Mouse (Mus musculus) heart, adult 11 months (tissue): ENCODE results near the gene Hsd17b11.

Source experiments
- DNase-seq: peaks from one replicate; pipeline ENCODE4 v3.0.0; 2022

Gene Hsd17b11

DNA sequence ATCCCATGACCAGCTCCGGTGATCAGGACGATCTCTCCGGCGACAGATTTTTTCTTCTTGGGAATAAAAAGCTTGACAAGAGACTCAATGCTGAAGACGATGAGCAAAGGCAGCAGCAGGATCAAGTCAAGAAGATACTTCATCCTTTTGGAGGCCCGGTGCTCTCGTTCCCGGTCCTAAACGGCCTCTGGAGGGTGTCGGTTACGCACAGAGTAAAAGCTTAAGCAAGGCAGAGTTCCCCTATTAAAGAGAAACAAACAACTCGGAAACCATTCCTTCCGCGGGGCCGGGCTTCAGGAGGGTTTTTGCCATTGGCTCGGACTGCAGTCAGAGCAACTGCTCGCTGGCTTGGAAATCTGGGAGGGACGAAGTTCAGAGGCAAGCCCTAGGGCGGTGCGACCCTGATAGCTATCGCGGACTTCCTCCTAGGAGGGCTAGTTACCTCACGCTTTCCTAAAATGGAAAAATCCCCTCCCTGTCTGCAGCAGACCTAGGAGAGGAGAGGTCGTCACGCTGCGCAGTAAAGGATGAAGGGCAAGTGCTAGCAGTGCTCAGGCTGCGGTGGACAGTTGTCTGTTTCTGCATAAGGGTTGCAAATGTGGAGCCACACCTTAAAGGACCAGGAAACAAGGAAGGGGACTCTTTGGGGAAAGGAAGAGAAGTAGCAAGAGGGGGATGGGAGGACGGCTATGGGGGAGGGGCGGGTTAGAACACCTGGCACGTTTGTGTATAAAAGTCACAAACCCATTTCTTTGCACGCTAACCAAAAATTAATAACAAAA, at the start of gene Hsd17b11:
TSS of gene Hsd17b11 (minus strand) at position 323 of the 782 bp plus-strand sequence.
- peak; percentile 100 for DNase-seq

DNA sequence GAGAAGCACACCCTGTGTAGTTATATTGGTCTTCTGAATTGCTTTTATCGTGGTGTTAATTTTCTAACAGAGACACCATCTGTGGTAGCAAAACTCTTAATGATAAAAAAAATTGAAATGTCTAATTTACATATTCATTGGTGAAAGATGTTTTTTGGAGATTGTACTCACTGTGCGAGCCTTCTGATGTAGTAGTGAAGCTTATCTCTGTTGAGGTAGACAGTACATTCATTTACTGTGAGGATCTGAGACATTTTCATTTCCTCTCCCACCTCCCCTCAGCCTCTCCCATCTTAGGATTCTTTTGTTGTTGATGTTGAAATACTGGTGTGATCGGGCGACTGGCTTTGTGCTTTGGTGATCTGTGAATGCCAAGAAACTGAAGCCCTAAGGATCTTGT, 49.3 kb upstream of the Hsd17b11 start:
- DNase-seq: no peak

DNA sequence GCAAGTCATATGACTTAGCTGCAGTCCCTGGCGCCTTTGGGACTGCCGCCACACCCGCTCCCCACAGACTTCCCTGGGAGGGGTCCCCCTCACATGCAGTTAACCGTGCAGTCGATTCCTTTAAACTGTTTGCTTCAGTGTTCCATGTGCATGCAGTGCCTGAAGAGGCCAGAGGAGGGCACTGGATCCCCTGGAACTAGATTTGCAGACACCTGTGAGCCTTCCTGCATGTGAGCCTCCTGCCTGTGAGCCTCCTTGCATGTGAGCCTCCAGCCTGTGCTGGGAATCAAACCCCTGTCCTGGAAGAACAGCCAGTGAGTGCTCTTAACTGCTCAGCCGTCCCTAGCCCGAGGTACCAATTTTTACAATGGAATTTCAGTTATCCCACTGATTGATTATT, 47.0 kb upstream of the Hsd17b11 start:
- peak; percentile 85 for DNase-seq

DNA sequence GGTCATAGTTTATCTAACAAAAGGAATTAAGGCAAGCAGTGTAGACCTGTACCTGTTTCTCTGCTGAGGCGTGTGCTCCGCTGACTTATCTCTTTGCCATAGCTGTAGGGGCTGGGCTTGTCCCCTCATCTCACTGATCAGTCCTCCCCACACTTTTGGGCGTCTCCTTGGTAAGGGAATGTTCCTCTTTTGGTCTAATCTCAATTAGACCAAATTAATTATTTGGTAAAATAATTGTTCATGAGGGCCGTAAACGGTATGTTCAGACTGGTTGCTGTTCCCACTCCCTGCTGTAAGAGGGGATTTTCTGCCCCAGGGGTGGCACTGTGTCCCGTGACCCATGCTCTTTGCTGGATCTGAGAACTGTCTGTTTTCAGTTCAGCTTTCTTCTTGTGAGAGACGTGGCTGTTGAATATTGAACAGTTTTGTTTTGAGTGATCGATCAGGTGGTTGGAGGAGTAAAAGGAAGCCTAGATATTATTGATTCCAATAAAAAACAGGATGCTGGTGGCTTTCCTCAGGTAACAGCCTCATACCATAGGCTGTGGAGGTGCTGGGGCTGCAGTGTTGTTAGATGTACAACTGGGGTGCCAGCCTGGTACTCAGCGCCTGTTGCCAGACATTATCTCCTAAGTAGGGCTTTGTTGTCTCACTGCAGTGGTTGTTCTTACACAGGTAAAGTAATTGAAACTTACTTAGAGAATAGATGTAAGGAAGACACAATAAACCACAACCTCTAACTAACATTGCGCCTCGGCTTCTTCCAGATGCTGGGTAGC, 41.2 kb upstream of the Hsd17b11 start:
- peak; percentile 64 for DNase-seq

DNA sequence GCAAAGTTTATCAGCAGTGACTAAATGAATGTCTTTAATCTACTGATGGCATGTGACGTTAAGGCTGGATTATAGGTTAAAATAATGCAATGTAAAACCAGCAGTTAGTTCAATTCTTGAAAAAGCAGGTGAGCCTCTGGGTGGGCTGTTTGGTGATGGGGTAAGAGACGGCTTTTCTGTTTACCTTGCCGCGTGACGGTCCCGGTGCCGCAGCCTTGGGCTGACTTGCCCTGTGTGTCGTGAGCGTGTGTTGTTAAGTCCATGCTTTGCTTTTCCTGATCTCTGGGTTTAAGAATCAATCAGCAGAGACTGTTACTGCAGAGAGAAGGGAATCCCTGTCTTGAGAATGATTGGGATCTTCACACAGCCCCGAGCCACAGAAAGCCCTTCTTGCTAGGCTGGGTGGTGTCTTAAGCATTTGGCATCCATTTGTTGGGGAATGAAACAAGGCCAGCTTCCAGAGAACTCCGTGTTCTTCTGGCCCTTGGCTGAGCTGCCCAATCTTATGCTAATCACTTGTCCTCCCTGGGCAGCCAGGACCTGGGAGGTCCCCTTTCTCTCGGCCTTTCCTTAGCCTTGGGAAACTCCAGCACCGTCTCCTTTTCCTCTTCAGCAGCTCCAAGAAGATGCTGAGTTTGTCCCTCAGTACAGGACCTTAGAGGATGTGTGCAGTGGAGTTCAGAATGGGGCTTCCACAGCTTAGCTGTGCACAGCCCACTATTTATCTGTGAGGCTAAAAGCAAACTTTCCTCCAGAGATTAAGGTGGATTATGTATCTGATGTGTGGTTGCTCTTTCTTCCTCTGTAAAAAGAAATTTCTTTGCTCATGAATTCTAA, 40.4 kb upstream of the Hsd17b11 start:
- peak; percentile 94 for DNase-seq

DNA sequence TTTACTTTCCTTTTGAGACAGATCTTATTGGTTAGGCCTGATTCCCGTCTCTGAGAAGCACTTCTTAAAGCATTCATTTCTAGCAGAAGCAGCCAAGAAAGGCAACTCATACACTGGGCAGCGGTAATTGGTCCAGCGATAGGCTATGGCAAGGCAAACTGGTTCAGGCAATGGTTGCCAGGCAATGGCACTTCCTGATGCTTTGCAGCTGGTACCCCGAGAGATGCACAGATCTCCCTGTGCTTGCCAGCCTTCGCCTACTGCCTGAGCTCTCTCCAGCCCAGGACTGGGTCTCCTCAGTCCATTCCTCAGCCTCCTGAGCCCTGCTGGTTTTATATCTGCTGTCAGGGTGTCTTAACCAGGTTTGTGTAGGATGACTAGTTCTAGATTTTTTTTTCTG, 38.7 kb upstream of the Hsd17b11 start:
- peak; percentile 77 for DNase-seq

DNA sequence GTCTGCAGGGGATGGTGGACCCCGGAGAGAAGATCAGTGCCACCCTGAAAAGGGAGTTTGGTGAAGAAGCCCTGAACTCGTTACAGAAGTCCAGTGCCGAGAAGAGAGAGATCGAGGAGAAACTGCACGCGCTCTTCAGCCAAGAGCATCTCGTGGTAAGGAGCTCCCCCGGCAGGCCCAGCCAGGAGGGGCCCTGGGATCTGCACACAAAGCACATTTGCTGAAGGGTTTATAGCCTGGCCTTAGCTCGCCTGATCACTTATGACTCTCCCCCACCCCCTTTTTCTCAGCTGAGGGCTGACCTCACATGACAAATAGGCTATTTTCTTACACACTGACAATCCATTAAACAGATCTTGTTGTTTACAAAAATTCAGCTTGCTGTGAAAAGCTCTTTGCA, 37.9 kb upstream of the Hsd17b11 start:
- DNase-seq: peak; percentile 83

DNA sequence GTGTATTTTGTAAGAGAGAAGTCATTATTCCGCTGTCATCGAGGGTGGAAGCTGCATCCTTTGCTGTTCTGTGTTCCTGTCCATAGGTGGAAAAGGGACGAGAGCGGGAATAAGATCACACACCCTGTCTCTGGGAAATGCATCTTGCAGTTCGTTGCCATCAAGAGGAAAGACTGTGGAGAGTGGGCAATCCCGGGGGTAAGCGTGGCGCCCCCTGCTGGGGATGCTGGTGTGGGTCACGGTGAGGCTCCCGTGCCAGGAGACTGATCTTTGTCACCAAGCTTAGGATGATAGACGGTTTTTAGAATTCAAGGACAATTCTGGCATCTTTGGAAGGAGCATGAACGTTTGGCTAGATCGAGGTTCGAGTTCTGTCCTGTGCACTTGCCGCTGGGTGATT, 36.3 kb upstream of the Hsd17b11 start:
- peak; percentile 90 for DNase-seq

DNA sequence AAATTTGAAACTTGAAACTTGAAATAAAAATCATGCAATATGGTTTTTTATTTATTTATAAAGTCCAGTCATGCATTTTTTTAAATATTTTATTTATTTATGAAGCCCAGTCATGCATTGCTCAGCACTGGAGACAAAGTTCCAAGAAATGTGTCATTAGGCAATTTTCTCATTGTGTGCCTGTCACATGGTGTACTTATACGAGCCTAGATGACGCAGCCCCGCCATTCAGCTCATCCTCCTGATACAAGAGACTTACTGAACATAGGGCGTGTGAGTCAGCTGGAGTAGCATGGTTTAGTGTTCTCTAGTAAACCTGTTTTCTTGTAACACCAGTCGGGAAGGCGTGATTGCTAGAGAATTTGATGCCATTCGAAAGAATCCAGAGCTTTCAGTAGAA, 34.6 kb upstream of the Hsd17b11 start:
- DNase-seq: peak; percentile 71

DNA sequence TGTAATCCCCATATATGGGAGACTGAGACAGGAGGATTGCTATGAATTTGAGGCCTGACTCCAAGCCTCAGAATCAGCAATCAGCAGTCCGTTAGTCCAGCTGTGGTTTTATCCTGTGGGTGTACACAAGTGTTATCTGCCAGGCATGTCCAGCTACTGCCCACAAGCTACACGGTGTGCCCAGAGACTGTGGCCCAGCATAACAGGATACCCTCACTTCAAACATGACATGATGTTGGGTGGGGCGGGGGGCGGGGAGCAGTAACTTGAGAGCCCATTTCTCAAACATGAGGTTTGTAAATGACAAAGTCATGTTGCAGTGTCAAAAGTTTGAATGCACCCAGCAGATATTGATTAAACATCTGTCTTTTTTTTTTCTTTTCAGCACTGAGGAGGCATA, 34.1 kb upstream of the Hsd17b11 start:
- peak; percentile 46 for DNase-seq

DNA sequence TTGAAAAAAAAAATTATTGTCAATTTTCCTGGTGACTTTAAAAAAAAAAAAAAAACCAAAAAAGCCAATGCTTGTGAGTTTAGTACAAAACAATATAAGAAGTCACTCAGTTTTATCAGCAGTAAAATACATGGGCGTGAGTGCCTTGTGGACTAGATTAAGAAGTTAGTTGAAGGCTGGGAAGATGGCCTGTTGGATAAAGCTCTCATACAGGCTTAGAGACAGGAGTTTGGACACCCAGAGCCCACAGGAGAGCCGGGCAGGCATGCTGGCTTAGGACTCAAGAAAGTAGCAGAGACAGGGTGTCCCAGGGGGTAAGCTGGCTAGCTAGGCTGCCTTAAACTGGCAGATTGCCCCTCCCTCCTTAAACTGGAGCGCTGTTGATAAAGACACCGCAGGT, 33.2 kb upstream of the Hsd17b11 start:
- DNase-seq: peak; percentile 76

DNA sequence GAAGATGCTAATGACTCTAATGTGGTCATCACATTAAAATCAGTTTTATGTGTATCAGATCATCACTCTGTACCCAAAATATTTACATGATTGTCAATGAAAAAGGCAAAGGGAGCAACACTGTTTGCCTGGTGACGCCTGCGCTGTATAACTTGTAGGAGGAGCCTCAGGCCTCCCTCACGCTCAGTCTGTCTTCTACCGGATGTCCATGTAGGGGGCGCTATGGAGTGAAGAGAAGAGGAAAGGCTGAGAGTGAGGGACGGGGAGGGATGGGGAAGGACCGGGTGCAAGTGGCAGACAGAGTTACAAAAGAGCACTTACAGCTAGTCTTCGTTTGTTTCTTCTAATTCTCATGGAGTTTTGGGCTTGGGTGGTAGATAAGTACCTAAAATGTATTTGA, 31.2 kb upstream of the Hsd17b11 start:
- DNase-seq: peak; percentile 76

DNA sequence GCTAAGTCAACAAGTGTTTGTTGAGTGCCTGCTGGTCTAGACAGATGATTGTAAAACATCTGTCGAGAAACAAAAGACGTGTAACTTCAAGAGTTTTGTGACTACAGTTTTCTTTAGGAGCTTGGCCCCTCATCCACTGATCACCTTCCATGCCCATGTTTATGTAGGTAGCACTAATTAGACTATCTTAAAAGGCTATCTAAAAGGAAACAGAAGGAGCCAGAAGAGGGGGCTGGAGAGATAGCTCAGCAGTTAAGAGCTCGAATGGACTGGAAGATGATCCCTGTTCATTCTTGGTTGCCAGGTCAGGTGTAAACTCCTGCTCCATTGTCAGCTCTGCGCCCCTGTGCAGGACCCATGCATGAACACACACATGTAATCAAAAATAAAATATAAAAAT, 26.4 kb upstream of the Hsd17b11 start:
- DNase-seq: peak; percentile 87

DNA sequence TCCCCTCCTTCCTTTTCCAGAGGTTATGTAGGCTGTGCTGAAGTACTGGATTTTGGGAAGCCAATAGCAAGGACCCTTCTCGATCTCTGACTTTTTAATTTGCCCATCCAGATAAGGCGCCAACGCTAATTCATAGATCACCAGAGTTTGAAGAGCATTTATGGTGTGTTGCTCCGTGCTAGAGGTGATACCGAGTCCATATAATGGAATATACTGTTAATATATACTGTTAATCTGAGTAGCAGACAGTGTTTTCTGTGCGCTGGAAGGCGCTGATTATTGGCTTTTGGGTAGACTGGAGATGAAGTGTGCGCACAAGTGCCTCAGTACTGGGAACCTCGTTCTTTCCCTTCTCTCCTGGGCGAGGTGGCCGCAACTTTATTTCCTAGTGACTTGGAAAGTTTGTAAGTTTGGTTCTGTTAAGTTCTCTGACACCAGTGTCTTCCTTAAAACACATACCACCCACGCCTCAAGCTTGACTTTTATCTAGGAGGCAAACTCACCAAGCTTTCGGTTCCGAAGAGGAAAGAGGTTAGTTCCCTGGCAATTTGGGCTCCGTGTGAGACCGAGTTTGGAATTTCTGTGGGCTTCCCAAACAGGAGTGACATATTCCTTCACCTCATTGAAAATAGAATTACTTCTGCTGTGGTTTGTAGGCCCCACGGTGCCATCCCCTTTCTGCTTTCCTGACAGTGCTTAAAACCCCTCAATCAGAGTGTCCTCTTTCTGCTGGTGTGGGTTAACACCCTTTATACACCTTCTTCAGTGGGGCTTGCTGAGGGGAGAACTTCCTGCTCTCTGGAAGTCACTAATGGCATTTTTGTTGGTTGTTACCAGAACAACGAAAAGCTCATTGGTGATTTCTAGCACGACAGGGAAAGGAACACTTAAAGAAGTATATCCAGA, 25.7 kb upstream of the Hsd17b11 start:
- DNase-seq: no peak

DNA sequence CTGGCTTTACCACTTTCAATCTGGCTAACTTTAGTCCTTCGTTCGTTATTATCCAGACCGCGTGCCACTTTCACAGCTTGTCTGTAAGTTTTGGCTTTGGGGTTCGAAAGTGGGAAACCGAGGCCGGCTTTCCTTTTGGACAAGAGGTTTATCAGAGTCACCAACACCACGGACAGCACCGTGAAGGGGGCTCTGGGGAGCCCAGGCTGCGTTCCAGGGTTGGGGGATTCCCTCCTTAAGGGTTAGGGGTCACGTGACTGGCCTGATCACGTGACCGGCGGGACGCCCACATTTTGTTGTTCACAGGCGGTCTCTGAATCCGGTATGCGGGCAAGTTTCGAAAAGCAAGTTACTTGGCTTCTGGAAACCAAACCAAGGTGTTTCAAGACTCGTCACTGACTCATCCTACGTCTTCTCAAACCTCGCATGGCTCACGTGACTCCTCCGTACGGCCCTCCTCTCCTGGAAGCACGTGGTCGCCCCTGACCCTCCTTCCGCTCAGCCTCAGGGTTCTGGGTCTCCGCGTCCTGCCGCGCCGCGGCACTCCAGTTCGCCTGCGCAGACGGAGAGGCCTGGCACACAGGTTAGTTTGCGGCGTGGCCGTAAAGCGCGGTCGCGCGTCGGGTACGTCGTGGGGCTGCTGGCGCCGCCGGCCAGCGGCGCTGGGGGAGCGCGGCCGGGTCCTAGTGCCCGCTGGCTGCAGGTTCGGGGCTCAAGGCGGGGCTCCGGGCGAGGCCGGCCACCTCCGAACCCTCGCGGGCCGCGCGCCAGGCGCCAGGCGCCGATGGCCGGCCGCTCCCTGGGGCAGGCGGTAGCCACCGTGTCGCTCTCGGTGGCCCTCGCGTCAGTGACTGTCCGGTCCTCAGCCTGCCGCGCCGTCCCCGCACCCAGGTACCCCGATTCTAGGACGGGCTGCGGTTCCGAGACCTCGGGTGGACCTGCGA, 24.8 kb upstream of the Hsd17b11 start, which contains the start of gene Nudt9:
TSS of gene Nudt9 (plus strand) at position 51 of the 944 bp plus-strand sequence.
- DNase-seq: peak; percentile 100

DNA sequence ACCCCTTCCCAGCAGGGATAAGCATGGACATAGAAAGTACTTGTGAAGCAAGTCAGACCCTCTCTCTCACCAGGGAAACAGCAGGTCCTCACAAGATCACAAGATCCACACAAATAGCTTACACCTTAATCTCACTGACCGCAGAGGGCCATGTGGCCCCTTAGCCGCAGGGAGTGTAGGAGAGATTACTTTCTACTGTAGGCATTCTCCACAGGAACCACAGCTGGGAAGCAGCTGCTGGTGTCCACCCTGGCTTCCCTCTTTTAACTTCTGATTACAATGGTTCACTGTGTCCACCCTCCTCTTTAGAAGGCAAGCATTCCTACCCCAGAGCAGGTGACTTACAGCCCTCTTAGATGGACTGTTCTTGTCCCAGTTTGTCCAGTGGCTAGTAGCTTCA, 22.0 kb upstream of the Hsd17b11 start:
- DNase-seq: peak; percentile 71

DNA sequence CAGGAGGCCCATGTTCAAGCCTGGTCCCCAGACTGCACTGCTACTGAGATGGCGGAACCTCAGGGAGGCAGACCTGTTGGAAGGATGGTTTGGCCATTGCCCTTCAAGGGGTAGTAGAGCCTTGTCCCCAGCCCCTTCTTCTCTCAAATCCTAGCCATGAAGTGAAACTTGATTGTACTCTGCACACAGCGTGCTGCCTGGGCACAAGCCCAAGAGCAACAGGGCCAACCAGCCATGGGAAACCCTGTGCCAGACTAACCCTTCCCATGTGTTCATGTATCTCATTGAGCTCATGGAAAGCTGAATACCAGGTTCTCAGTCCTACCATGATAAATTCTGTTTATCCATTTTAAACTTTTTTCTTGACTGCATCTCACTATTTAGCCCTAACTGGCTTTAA, 21.2 kb upstream of the Hsd17b11 start:
- peak; percentile 87 for DNase-seq

DNA sequence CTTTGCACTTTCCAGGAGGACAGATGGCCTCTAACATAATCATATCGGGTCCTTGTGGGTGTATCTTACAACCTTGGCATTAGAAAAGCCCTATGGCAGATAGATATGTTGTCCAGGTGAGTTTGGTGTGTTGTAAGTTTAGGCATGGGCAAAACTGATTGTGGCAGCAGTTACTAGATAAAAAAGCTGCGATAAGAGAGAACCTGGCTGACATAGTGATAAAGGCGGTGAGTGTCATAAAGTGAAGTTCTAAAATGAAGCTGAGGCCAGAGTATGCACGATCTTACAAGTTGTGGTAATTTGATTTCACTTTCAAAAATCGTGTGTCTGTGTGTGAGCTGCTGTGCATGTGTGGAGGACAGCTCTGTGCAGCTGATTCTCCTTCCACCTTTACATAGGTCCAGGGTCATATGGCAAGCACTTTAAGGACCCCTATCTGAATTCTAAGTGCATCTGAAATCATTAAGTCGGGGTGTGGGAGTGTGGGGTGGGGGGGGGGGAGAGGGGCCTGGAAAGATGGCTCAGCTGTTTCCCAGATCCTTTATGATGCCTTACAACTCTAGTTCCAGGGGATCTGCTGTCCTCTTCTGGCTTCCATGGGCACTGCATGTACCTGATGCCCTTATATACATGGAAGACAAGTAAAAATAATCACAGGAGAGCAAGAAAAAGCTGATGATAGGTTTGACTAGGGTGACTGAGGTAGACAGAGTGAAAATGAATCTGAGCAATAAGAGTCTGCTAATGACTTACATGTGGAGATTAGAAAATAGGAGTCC, 17.6 kb upstream of the Hsd17b11 start:
- DNase-seq: peak; percentile 78

DNA sequence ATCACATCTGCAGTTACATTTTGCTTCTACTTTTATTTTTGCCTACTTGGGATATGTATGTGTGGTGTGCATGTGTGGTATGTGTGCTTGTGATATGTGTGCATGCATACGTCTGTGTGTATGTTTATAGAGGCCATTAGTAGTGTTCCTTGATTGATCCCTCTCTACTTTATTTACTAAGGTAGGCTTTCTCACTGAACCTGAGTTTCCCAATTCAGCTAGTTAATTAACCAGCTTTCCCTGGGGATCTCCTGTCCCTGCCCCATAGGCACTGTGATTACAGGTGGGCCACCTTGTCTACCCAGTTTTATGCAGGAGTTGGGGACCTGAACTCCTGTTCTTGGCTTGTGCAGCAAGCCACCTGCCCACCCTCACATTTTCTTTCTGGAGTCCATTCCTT, 15.0 kb upstream of the Hsd17b11 start:
- peak; percentile 12 for DNase-seq

DNA sequence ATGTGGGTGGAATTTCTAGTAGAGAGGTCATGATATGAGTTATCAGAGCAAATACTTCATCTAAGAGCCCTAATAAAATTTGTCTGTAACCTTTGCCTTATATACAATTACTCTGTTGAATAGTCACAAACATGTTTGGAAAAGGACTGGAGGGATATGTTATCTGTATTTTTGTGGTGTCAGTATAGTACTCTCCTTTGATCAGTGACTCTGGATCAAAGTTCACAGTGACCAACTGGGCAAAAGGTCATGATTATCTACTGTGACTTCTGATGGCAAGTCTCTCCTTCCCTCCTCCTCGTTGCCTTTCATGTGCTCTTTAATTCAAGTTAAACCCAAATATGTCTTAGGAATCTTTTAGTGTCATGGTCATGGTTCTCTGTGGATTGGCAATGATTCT, 14.1 kb upstream of the Hsd17b11 start:
- no peak for DNase-seq
